Mouse (Mus musculus) gastrocnemius, postnatal 25 days (tissue): Measurements from ENCODE around the gene Dnajc6. TPM values are rescaled to one million over a fixed set of nuclear protein-coding genes. Genes with fewer than 3 reads are reported as not detected.

ENCODE experiments used
- DNase-seq: peaks from one replicate; pipeline ENCODE4 v3.0.0; 2022
- total RNA-seq, 2 experiments: library from RNA; stranded (reverse); gene quantifications; 1 replicate in 1 of 2; 2 replicates in 1 of 2; pipeline ENCODE4 v1.2.3; 2021

Gene Dnajc6
- total RNA-seq, 2 experiments from 2014 or later: 0.20 to 0.29 TPM

DNA sequence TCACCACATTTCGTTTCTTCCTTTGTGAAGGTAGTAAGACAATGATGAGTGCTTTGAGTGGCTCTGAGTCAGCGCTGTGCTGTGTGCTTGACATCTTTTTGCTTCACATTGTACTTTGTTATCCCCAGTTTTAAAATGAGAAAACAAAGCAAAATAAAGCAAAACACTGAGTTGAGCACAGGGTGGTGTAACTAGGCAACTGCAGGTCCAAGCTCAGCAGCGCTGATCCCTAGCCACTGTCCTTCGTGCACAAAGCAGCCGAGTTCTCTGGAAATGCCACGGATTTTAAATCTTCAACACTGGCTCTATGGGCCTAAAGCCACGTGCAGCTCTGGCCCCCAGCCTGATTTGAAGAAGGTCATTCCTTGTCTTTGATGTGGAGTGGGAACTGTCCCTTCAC, 72.6 kb downstream of the Dnajc6 start:
- no peak for DNase-seq

DNA sequence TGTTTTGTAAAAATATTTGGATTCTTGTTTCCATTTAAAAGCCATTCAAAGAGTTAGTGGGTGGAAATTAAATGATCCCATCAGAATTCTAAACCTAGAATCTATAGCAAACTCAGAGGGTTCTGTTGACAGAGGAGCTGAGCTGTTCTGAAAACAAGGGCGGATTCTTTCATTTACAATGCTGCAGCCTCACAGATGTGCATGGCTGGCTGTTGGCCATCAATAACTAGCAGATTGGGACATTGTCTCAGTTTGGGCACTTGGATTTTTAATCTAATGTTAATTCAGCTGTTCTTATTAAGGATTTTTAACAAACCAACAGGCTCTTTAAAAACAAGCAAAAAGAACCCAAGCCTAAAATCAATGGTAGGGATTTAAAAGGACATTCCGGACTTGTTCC, 75.7 kb downstream of the Dnajc6 start:
- DNase-seq: no peak

DNA sequence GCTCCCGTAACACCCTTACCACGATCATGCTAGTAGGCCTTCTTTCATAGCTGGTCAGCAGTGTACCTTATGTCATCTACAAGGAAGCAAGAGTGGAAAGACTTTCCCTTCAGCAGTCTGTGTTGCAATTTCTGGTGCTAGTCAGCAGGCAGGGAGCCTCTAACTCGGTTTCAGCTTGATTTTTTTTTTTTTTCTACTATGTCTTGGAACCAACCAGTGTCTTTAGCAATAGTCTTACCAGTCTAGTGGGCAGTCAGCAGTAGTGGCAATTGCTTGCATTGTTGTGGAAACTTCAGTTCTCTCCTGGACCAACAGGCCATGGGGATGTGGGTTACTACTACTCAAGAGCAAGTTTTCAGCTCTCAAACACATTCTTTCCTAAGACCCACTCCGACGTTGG, 78.9 kb downstream of the Dnajc6 start:
- no peak for DNase-seq

GRCm38 (mm10) chr4:101578720-101579119, 82.3 kb downstream of the Dnajc6 start:
- DNase-seq: no peak

DNA sequence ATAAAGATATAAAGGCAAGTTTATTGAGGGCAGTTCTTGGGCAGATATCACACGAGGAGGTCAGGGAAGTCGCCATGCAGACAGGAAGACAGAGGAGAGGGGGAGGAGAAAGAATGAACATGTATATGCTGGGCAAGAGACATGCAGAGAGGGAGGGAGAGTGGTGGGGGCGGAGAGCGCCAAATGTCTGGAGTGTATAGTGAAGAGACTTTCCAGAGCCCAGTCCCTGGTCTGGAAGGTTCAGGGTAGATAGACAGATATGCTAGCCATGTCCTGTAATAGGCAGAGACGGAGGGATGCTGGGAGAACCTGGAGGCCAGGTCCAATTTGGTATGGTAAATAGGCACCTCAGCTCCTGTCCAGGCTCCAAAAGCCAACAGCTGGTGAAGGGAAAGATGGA, 83.1 kb downstream of the Dnajc6 start:
- DNase-seq: no peak

DNA sequence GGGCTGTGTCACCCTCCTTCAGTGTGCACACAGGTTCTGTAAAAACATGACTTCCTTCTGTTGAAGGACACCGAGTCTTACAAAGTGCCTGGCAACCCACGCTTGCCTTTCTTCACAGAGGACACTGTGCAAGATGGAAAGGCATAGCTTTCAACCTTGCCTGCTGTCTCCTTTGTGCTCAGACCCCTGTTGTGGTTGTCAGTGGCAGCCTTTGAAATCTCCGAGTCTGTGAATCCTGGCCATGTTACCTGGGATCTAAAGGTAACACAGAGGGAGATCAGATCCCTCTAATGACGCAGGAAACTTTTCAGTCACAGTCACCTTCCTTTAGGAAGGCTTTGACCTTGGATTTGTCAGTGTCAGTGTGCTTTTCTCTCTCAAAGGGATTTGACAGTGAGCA, 84.7 kb downstream of the Dnajc6 start:
- no peak for DNase-seq

- no peak for DNase-seq
These were observed 86.4 kb downstream of the Dnajc6 start for GRCm38 (mm10) chr4:101582882-101583281.

DNA sequence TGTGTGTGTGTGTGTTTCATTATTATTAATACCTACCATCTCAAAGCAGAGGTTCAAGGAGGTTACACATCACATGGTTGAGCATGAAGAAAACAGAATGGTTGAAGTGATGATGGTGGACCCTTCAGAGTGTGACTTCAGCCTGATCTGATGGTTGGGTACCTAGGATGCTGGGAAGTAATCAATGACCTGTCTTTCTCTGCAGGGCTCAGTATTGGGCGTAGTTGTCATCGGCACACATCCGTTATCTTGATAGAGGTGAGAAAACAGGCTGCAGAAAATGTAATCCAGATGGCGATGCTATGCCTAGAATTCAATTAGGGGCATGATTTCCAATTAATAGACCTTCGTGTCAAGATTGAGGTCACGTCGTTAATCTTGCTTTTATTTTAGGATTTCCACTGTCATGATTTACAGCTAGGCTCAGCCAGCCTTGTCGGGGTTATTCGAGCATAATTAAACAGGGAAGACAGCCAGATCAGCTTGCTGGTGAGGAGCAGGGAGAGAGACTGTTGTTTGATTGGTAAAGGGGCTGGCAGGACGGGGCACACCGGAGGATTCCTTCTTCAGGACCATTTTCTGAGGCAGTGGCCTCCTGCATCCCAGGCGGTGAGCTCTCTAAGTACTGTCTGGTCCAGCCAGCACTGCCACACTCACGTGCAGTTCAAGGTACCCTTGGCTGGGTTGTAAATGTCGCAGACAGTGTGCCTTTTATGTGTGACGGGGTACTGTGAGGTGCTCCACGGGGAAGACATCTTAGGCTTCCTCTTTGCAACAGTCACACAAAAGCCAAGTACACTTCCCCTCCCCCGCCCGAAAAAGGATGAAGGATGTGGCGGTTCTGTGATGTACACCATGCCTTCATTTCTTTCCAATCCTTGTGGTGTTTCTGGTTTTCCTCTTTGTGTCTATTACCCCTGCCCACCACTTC, 88.3 kb downstream of the Dnajc6 start:
- DNase-seq: no peak

- no peak for DNase-seq
These were observed 89.2 kb downstream of the Dnajc6 start for GRCm38 (mm10) chr4:101585455-101586184.

DNA sequence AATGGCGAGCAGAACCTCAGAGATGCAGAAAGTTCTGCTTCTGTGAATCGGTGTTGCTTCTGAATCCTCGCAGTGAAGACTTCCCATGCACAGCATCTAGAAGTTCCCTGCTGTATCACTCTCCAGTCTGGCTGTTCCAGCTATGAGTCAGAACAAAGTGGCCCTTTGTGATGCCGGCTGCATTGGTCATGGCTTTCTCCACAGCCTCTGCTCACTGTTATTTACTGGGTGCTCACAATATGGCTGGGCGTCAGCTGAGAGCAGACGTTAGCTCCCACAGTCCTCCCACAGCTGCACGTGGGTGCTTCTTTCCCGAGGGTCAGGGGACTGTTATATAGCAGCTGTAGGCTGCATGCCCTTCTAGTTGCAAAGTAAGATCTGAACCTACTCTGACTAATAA, 92.5 kb downstream of the Dnajc6 start:
- DNase-seq: no peak

DNA sequence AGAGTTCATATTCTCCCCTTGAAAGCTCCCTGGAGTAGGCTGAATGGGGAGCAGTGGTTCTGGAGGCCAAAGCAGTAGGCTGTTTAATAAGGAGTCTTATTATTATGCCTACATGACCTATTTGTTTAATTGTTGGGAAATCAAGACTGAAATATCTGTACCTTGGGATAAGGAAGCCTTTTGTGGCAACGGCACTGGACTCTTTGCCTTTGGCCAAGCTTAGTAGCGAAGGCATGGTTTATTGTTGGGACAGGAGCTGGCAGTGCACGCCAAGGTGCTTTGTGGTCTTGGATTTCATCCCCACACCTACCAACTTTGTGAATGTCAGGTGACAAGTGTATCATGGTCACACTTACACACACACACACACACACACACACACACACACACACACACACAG, 93.3 kb downstream of the Dnajc6 start:
- no peak for DNase-seq

GRCm38 (mm10) chr4:101591400-101591799, 95.0 kb downstream of the Dnajc6 start:
- no peak for DNase-seq

DNA sequence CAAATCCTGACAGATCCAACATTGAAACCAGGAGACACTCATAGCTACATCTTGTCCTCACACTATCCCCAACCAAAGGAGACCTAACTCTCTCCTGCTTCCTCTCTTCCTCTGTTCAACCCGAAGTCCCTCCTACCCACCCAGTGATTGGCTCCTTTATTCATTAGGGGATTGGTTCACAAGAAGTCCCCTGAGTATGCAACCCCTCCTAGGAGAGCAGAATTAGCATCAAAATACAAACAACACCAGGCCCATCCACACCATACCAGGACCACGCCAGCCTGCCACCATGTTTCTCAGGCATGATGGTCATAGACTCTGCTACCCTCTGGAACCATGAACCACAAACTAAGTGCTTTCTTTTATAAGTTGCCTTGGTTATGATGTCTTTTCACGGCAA, 96.0 kb downstream of the Dnajc6 start:
- DNase-seq: no peak

DNA sequence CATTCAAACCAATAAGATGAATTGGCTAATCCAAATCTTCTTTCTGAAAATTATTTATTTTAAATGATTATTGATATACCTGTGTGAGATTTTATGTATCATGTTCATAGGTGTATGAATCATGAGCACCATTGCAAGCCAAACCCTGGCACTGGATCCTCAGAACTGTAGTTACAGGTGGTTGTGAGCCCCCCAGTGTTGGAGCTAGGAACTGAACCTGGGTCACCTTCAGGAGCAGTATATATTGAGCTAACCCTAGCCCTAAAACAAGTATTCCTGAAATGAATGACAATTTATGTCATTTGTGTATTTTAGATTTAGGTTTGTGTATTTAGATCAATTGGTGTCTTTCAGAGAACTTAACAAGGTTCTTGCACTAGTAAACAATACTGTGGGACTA, 105.3 kb downstream of the Dnajc6 start:
- no peak for DNase-seq

DNA sequence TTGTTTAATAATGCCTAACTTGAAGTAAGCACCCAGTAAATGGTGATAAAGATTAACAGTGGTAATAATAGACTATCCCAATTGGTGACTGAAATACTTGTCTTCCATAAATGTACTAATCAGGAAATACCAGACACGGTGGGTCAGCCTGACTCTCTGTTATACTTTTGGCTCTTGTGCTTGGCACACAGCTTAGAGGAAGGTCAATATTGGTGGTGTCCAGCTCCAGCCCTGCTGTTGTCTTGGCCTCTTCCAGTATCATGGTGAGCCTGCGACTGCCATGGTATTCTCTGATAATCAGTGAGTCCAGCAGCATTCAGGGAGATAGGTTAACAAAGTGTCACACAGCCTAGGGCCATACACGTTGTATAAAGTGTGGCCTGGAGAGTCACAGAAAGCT, 107.2 kb downstream of the Dnajc6 start:
- no peak for DNase-seq

DNA sequence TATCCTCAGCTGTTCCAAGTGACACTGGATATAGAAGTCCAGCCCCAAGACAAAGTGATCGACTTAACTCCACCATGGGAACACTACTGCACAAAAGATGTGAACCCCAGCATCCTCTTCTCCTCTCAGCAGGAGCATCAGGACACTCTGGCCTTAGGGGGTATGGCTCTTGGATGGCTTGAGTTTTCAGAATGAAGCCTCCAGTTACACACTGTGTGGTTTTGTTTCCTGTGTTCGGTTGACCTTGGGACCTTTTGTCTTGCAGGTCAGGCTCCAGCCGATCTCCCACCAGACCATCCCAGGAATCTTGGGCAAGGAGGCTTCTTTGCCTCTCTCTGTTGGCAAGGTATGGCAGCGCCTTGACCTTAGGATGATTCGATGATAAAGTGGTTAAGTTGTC, 120.1 kb downstream of the Dnajc6 start:
- no peak for DNase-seq

DNA sequence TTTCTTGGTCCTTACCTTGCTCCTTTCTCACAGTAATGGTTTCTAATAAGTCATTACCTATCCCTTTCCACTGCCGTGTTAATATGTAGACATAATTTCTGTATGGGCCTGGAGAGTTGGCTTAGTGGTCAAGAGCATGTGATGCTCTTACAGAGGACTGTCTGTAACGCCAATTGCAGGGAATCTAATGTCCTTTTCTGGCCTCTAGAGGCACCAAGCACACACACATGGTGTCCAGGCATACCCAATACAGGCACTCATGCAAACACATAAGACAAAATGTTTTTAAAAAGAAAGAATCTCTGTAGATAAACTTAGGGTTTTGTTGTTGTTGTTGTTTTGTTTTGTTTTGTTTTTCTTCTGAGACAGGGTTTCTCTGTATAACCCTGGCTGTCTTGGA, 121.3 kb downstream of the Dnajc6 start:
- DNase-seq: no peak

DNA sequence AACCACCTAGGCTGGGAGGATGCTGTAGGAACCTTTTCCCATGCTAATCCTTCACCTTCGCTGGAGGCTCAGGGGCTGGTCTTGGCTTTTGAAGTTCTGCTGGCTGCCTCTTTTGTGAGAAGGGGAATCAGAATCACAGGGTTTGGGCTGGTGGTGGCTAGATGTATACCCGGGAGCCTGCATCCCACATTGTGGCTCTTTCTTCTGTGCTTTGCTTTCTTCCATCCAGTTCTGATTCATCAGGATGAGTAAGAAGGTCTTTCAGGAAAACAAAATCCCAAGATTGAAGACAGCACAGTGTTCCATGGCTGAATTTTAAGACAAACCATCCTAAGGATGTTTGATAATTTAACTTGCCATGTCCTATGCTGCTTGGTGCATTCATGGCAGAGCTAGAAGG, 123.8 kb downstream of the Dnajc6 start:
- no peak for DNase-seq

DNA sequence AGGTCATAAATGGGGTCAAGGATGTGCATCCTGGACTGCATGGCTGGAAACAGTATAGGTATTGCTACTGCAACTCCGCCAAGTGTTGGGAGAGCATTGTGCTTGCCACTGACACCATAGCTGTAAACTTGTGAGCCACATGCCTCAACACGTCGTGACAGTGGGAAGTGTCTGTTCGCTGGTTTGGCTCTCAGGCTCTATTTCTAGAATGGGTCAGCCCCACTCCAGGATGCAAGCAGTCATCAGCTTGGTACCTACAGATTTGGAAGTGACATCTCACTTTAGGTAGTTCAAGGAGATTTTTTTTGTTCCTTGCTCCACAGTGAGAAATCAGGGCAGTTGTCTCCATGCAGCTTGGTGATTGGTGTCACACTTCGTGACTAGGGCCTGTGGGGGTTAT, 124.8 kb downstream of the Dnajc6 start:
- DNase-seq: no peak

DNA sequence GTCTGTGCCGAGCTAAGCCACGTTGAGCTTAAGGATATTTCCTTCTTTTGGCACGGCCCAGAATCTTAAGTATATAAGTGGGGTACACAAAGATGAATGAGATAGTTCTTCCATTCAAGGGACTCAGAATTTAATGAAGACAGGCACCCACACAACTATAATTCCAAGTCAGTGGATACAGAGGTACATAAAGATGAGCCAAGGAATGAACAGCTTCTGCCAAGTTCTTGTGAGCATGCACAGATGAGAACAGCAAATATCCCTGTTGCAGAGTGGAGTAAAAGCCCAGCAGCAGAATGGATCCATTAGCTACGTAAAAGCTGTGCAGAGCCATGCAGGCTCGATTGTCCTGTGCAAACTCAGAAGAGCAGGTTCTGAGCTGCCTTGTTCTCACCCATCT, 128.8 kb downstream of the Dnajc6 start:
- no peak for DNase-seq

DNA sequence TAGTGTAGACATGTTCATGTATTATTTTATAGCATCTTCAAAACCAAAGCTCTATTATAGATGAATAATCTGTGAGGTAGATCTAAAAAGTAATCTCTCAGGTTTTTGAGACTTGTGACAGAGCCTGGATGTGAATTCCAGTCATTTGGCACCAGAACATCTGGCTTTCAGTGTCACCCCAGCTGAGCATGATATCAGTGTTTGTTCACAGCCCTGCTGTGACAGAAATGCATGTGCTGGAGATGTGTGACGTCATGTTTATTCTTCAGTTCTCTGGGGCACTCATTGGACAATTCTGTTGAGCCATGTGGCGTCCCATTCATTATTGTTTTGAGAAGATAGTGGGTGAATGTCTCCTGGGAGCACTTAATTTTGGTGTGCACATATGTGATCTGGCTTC, 139.1 kb downstream of the Dnajc6 start:
- DNase-seq: no peak

DNA sequence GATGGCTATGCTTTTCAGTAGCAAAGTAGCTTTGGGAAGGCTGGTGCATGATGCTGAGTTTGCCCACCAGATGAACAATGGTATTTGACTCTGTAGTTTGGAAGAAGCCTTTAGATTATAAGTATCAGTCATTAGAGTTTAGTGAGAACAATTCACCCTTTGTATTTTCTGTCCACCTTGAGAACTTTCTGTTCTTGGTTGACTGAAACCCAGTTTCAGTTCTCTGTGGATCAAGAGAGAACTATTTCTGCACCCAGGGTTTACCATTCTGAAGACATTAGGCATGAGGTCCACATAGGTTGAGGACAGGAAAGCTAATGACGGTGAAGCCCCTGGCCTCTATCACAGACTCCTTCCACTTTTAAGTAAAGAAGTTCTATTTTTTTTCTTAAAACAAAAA, 141.0 kb downstream of the Dnajc6 start:
- DNase-seq: no peak

GRCm38 (mm10) chr4:101640631-101641030, 144.2 kb downstream of the Dnajc6 start:
- no peak for DNase-seq

DNA sequence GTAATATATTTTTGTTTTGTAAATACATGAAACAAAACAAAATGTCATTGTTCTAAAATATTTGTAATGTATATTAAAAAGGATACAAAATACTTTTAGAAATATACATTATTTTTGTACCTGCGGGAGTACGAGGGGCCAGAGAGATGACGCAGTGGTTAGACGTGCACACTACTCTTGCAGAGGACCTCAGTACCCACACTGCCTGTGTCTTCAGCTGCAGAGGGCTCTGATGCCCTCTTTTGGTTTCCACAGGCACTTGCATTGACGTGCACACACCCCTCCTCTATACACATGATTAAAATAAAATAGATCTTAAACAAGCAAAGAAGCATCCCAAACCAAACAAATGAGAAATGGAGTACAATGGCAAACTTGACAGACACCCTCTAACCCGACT, 146.3 kb downstream of the Dnajc6 start:
- no peak for DNase-seq
